Mouse (Mus musculus): ENCODE measurements around the gene Lztfl1. TPM values are rescaled to one million over a fixed set of nuclear protein-coding genes. Genes with fewer than 3 reads are reported as not detected.

Lztfl1 gene
- 78.5 TPM for total RNA-seq (2023)

GRCm38 (mm10) chr9:123717186-123718008, at the start of gene Lztfl1:
Lztfl1 (minus strand) TSS chr9:123717697.

GRCm38 (mm10) chr9:123678327-123679105, 39.0 kb downstream of the Lztfl1 start, which contains the start of the genes Ccr9 and Slc6a20a:
Ccr9 (plus strand) TSS chr9:123678439.
Slc6a20a (minus strand) TSS chr9:123678885.

Other genes starting within 250 kb of the Lztfl1 start
- 85.0 TPM for gene Limd1, start 239.0 kb downstream of the Lztfl1 start, total RNA-seq (2023)
- gene Sacm1l, start 187.9 kb downstream of the Lztfl1 start, total RNA-seq (2023) = 27.2 TPM
- not detected for gene Slc6a20b, start 85.1 kb downstream of the Lztfl1 start, total RNA-seq (2023)
- 5.8 TPM for gene Ccr9, start 39.3 kb downstream of the Lztfl1 start, total RNA-seq (2023)
- gene Slc6a20a, start 38.8 kb downstream of the Lztfl1 start, total RNA-seq (2023) = not detected
- gene Cxcr6, start 88.8 kb upstream of the Lztfl1 start, total RNA-seq (2023) = 1.3 TPM
- 45.5 TPM for gene Fyco1, start 134.2 kb upstream of the Lztfl1 start, total RNA-seq (2023)
- gene Xcr1, start 144.3 kb upstream of the Lztfl1 start, total RNA-seq (2023) = not detected